Mouse (Mus musculus) fibroblast of lung, adult 2 months (primary cell): Measurements from ENCODE around the gene Asz1.

ENCODE experiments used
- DNase-seq: peaks from one replicate; pipeline ENCODE4 v3.0.0-alpha.2; 2011; ENCODE audit warnings: low read depth

The Asz1 gene

GRCm38 (mm10) chr6:18108934-18109333 lies at the start of gene Asz1:
Gene Asz1, minus strand, starts transcription at chr6:18109061.
- DNase-seq, result no peak

GRCm38 (mm10) chr6:18153031-18153430 lies 44.2 kb upstream of the Asz1 start:
- no peak for DNase-seq

GRCm38 (mm10) chr6:18135246-18135645 lies 26.4 kb upstream of the Asz1 start:
- DNase-seq, result no peak

- DNase-seq, result no peak
Measured at GRCm38 (mm10) chr6:18128059-18128458, 19.2 kb upstream of the Asz1 start.

GRCm38 (mm10) chr6:18127206-18127983 lies 18.5 kb upstream of the Asz1 start:
- DNase-seq, result no peak

GRCm38 (mm10) chr6:18096861-18097260 lies 12.0 kb downstream of the Asz1 start:
- DNase-seq, result no peak

- DNase-seq, result no peak
Measured at GRCm38 (mm10) chr6:18089098-18089497, 19.8 kb downstream of the Asz1 start.

- peak; percentile 4 for DNase-seq
Measured at GRCm38 (mm10) chr6:18087160-18087804, 21.6 kb downstream of the Asz1 start.

- peak; percentile 9 for DNase-seq
Measured at GRCm38 (mm10) chr6:18078615-18079014, 30.2 kb downstream of the Asz1 start.

GRCm38 (mm10) chr6:18076986-18077385 lies 31.9 kb downstream of the Asz1 start:
- no peak for DNase-seq

- no peak for DNase-seq
Measured at GRCm38 (mm10) chr6:18076577-18076976, 32.3 kb downstream of the Asz1 start.

- DNase-seq, result no peak
Measured at GRCm38 (mm10) chr6:18057899-18058298, 51.0 kb downstream of the Asz1 start.

GRCm38 (mm10) chr6:18051702-18052101 lies 57.2 kb downstream of the Asz1 start:
- no peak for DNase-seq

- no peak for DNase-seq
Measured at GRCm38 (mm10) chr6:18044299-18044698, 64.6 kb downstream of the Asz1 start.

GRCm38 (mm10) chr6:18043172-18043571 lies 65.7 kb downstream of the Asz1 start:
- no peak for DNase-seq

- DNase-seq, result no peak
Measured at GRCm38 (mm10) chr6:18032271-18032670, 76.6 kb downstream of the Asz1 start.

GRCm38 (mm10) chr6:18031509-18032010 lies 77.3 kb downstream of the Asz1 start:
- DNase-seq, result no peak

- no peak for DNase-seq
Measured at GRCm38 (mm10) chr6:18030868-18031508, 77.9 kb downstream of the Asz1 start.

- DNase-seq, result no peak
Measured at GRCm38 (mm10) chr6:18029746-18030656, 78.9 kb downstream of the Asz1 start, which contains the start of gene Wnt2. Gene Wnt2, minus strand, starts transcription at chr6:18030585.

GRCm38 (mm10) chr6:18024133-18024794 lies 84.6 kb downstream of the Asz1 start:
- DNase-seq, result no peak

- DNase-seq, result no peak
Measured at GRCm38 (mm10) chr6:18013346-18013745, 95.5 kb downstream of the Asz1 start.
